ENCODE assay signal across 10 mouse cellular contexts in the genomic region with DNA sequence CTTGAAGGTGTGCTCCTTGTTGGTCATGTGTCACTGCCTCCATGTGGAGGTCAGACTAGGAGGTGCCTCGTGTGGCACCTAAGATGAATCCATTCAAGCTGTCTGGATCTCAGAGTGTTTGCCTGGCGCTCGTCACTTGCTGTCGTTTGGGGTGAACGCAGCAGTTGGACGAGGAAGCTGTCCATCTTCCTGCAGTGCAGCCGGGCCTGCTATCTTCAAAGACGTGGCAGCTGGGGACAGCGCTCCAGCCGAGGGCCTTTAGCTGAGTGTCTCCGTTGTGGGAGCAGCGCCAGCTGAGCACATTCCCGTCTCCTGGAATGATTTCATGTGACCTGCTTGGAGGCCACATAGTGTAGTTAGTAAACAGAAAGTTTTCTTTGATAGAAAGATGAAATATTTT. TPM values are rescaled to one million over a fixed set of nuclear protein-coding genes. Genes with fewer than 3 reads are reported as not detected.
DNase-seq lines count a peak whose midpoint lies in the region; ATAC-seq and TF ChIP-seq lines count a peak whose summit lies in the region.
"Had no signal": no experiment of that assay in that cellular context is flagged by ENCODE, and none has a peak within 500 bp of the region (broad histone marks: within the 10 kb centered on the region; RNA-seq: fewer than 3 reads in every experiment).

No protein-coding gene starts in this region.

- peak; percentile 66 for DNase-seq in adrenal gland, adult 2 months
- DNase-seq in adrenal gland, postnatal 36 days = peak; percentile 58 to 71
- DNase-seq in kidney, postnatal 25 days = peak; percentile 78 to 86
- no peak for DNase-seq in hindbrain, embryonic 11.5 days (ENCODE audit: low spot score)
- DNase-seq in forebrain, embryonic 11.5 days (ENCODE audit: low spot score) = no peak
- no peak for DNase-seq in left cerebral cortex, postnatal 36 days (ENCODE audit: low spot score in 2 of 2)
- DNase-seq in midbrain, postnatal 0 days (ENCODE audit: low spot score) = no peak
- DNase-seq: spleen, adult 18-20 months had no signal

- TF ChIP-seq CTCF in midbrain, postnatal 0 days (IDR thresholded peaks at IDR 0.05) = no peak

- H3K9ac ChIP-seq in heart, embryonic 15.5 days = no peak overlapping the region
- H3K9ac ChIP-seq in hindbrain, embryonic 11.5 days (ENCODE audit: low read depth, low read length) = no peak overlapping the region
- no peak overlapping the region for H3K9ac ChIP-seq in forebrain, embryonic 11.5 days (ENCODE audit: low read length)
- no peak overlapping the region for H3K9ac ChIP-seq in midbrain, postnatal 0 days (replicated peaks; ENCODE audit: low read length, poor library complexity, severe bottlenecking)

- peak; percentile 56 for ATAC-seq in heart, embryonic 15.5 days (replicated peaks; ENCODE audit: insufficient number of reproducible peaks, insufficient read depth, low FRiP score, low read depth)
- no peak for ATAC-seq in hindbrain, embryonic 11.5 days (ENCODE audit: low FRiP score)
- ATAC-seq in forebrain, embryonic 11.5 days (replicated peaks; ENCODE audit: low FRiP score) = no peak
- no peak for ATAC-seq in midbrain, postnatal 0 days (ENCODE audit: low FRiP score)

- intact Hi-C loops in left cerebral cortex, postnatal 36 days (cut with DNase I) = no loop called here

- H3K27ac ChIP-seq in heart, embryonic 15.5 days = peak overlapping the region; percentile 71
- no peak overlapping the region for H3K27ac ChIP-seq in hindbrain, embryonic 11.5 days (ENCODE audit: low read depth, low read length)
- no peak overlapping the region for H3K27ac ChIP-seq in forebrain, embryonic 11.5 days (ENCODE audit: low read depth, low read length)
- no peak overlapping the region; the same call in 1 of the 2 replicates for H3K27ac ChIP-seq in midbrain, postnatal 0 days (ENCODE audit: low read depth, low read length)

- H3K4me3 ChIP-seq in heart, embryonic 15.5 days = no peak overlapping the region
- no peak overlapping the region for H3K4me3 ChIP-seq in hindbrain, embryonic 11.5 days (ENCODE audit: low read depth, low read length)
- H3K4me3 ChIP-seq in forebrain, embryonic 11.5 days (ENCODE audit: low read depth, low read length) = no peak overlapping the region
- no peak overlapping the region for H3K4me3 ChIP-seq in midbrain, postnatal 0 days (ENCODE audit: low read depth, low read length)

- peaks cover 34% of the 10 kb centered on the region for H3K4me1 ChIP-seq in heart, embryonic 15.5 days (replicated peaks)
- H3K4me1 ChIP-seq in hindbrain, embryonic 11.5 days (replicated peaks; ENCODE audit: control insufficient read depth, insufficient read depth, low read length) = no peaks in the 10 kb centered on the region
- H3K4me1 ChIP-seq in forebrain, embryonic 11.5 days (replicated peaks; ENCODE audit: control insufficient read depth, insufficient read depth, low read length) = no peaks in the 10 kb centered on the region
- no peaks in the 10 kb centered on the region for H3K4me1 ChIP-seq in midbrain, postnatal 0 days (ENCODE audit: insufficient read depth, low read length)

- 27% methylated on average over 13 of the region's 13 CpGs for WGBS in heart, embryonic 15.5 days
- 86% methylated on average over 13 of the region's 13 CpGs for WGBS in hindbrain, embryonic 11.5 days
- 90% methylated on average over 13 of the region's 13 CpGs for WGBS in forebrain, embryonic 11.5 days
- 75% methylated on average over 13 of the region's 13 CpGs for WGBS in midbrain, postnatal 0 days

- peak overlapping the region; percentile 11; the same call in 1 of the 2 replicates for H3K4me2 ChIP-seq in heart, embryonic 15.5 days
- no peak overlapping the region for H3K4me2 ChIP-seq in hindbrain, embryonic 11.5 days (replicated peaks; ENCODE audit: low read depth, low read length)
- no peak overlapping the region for H3K4me2 ChIP-seq in forebrain, embryonic 11.5 days (ENCODE audit: low read depth, low read length, severe bottlenecking)
- no peak overlapping the region for H3K4me2 ChIP-seq in midbrain, postnatal 0 days (ENCODE audit: low read depth, low read length, poor library complexity, severe bottlenecking)

- H3K36me3 ChIP-seq in heart, embryonic 15.5 days = peaks cover 27% of the 10 kb centered on the region; the same call in 1 of the 2 replicates
- H3K36me3 ChIP-seq in hindbrain, embryonic 11.5 days (ENCODE audit: control insufficient read depth, insufficient read depth, low read length) = peaks cover 6% of the 10 kb centered on the region; the same call in 1 of the 2 replicates
- H3K36me3 ChIP-seq in forebrain, embryonic 11.5 days (ENCODE audit: control insufficient read depth, insufficient read depth, low read length) = peaks cover 2% of the 10 kb centered on the region; the same call in 1 of the 2 replicates
- peaks cover 72% of the 10 kb centered on the region for H3K36me3 ChIP-seq in midbrain, postnatal 0 days (ENCODE audit: insufficient read depth, low read length)

- no peaks in the 10 kb centered on the region for H3K9me3 ChIP-seq in heart, embryonic 15.5 days (replicated peaks)
- no peaks in the 10 kb centered on the region for H3K9me3 ChIP-seq in hindbrain, embryonic 11.5 days (ENCODE audit: control insufficient read depth, low read length)
- no peaks in the 10 kb centered on the region for H3K9me3 ChIP-seq in forebrain, embryonic 11.5 days (ENCODE audit: control insufficient read depth, low read length)
- no peaks in the 10 kb centered on the region for H3K9me3 ChIP-seq in midbrain, postnatal 0 days (ENCODE audit: low read length)

- H3K27me3 ChIP-seq in heart, embryonic 15.5 days = no peaks in the 10 kb centered on the region
- no peaks in the 10 kb centered on the region for H3K27me3 ChIP-seq in hindbrain, embryonic 11.5 days (ENCODE audit: control insufficient read depth, insufficient read depth, low read length)
- H3K27me3 ChIP-seq in forebrain, embryonic 11.5 days (ENCODE audit: control insufficient read depth, insufficient read depth, low read length) = no peaks in the 10 kb centered on the region
- no peaks in the 10 kb centered on the region for H3K27me3 ChIP-seq in midbrain, postnatal 0 days (ENCODE audit: insufficient read depth, low read length)

RNA-seq across cellular contexts. Expression of gene Muc6, which starts 42.3 kb away (rescaled TPM):
- total RNA-seq in adrenal gland, adult 2 months (2021) = not detected
- polyA plus RNA-seq in adrenal gland, adult 2 months (2012; rRNA removed) = 0.01 and 0.09 TPM in 2 replicates
- total RNA-seq in adrenal gland, postnatal 36 days (2021) = not detected
- 0.08 and 0.22 TPM in 2 replicates for polyA plus RNA-seq in heart, embryonic 15.5 days (2015; fragmentation: Nextera tagmentation; extraction: Ambion mirVana)
- 0.17 TPM in 2 replicates for polyA plus RNA-seq in hindbrain, embryonic 11.5 days (2014; fragmentation: Nextera tagmentation; extraction: Ambion mirVana)
- polyA plus RNA-seq in forebrain, embryonic 11.5 days (2014; fragmentation: Nextera tagmentation; extraction: Ambion mirVana) = 0.19 and 0.23 TPM in 2 replicates
- not detected for total RNA-seq in left cerebral cortex, postnatal 36 days (2021)
- total RNA-seq in midbrain, postnatal 0 days (2014; rRNA removed) = not detected in 2 replicates
- 0.12 and 0.16 TPM in 2 replicates for polyA plus RNA-seq in midbrain, postnatal 0 days (2015; fragmentation: Nextera tagmentation; extraction: Ambion mirVana)
- total RNA-seq: left cerebral cortex, postnatal 25 days had no signal

RNA-seq across cellular contexts. Expression of gene Ap2a2, which starts 50.8 kb away (rescaled TPM):
- 10 to 100 TPM; 51.3 to 70.1 TPM for total RNA-seq in adrenal gland, adult 2 months (2021)
- 33.8 and 36.4 TPM in 2 replicates for polyA plus RNA-seq in adrenal gland, adult 2 months (2012; rRNA removed)
- total RNA-seq in adrenal gland, postnatal 36 days (2021) = 10 to 100 TPM; 57.5 to 75.9 TPM
- polyA plus RNA-seq in heart, embryonic 15.5 days (2015; fragmentation: Nextera tagmentation; extraction: Ambion mirVana) = 43.6 and 59.0 TPM in 2 replicates
- 67.1 and 77.4 TPM in 2 replicates for polyA plus RNA-seq in hindbrain, embryonic 11.5 days (2014; fragmentation: Nextera tagmentation; extraction: Ambion mirVana)
- polyA plus RNA-seq in forebrain, embryonic 11.5 days (2014; fragmentation: Nextera tagmentation; extraction: Ambion mirVana) = 104 and 106 TPM in 2 replicates
- 100 to 1,000 TPM; 199 to 214 TPM for total RNA-seq in left cerebral cortex, postnatal 36 days (2021)
- total RNA-seq in midbrain, postnatal 0 days (2014; rRNA removed) = 203 and 220 TPM in 2 replicates
- polyA plus RNA-seq in midbrain, postnatal 0 days (2015; fragmentation: Nextera tagmentation; extraction: Ambion mirVana) = 129 TPM in 2 replicates

Comparison
In these comparisons a context has a peak if more than half of its experiments do, and no peak if none do; other contexts are left out.
1. DNase-seq: peak in adrenal gland, adult 2 months (single experiment), adrenal gland, postnatal 36 days (2 of 2) and kidney, postnatal 25 days (2 of 2); none in hindbrain, embryonic 11.5 days (single experiment), forebrain, embryonic 11.5 days (single experiment), left cerebral cortex, postnatal 36 days (0 of 2) and midbrain, postnatal 0 days (single experiment).